Mouse (Mus musculus) testis, postnatal 10 days (tissue): Measurements from ENCODE around the gene Dimt1.
"Not testable (repeated sequence)": the region's sequence is repeated elsewhere in the genome, so short reads cannot be mapped to it uniquely, and the experiment has no call there.

Source experiments
- DNase-seq: peaks from one replicate; pipeline ENCODE4 v3.0.0; 2021; ENCODE audit warnings: low spot score

Gene Dimt1

GRCm38 (mm10) chr13:106961496-106961895 is 14.6 kb downstream of the Dimt1 start:
- no peak for DNase-seq

DNA sequence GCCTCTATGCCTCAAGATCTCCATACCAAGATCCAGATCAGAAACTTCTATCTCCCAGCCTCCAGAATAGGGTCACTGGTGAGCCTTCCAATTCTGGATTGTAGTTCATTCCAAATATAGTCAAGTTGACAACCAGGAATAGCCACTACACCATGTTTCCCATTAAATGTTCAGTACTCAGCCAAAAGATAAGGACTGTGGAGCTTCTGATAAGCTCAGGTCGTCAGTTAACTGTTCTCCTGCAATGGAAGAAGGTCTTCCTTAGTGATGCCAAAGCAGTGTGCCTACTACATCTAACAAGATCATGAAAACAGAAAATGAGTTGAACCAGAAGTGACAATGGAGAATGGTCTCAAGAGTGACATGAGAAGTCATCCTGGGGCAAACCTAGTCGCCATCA is 50.0 kb downstream of the Dimt1 start:
- DNase-seq: no peak

- not testable (repeated sequence) for DNase-seq
These were observed 50.6 kb downstream of the Dimt1 start for GRCm38 (mm10) chr13:106997557-106997956.

- no peak for DNase-seq
These were observed 51.1 kb downstream of the Dimt1 start for GRCm38 (mm10) chr13:106998026-106998425.

DNA sequence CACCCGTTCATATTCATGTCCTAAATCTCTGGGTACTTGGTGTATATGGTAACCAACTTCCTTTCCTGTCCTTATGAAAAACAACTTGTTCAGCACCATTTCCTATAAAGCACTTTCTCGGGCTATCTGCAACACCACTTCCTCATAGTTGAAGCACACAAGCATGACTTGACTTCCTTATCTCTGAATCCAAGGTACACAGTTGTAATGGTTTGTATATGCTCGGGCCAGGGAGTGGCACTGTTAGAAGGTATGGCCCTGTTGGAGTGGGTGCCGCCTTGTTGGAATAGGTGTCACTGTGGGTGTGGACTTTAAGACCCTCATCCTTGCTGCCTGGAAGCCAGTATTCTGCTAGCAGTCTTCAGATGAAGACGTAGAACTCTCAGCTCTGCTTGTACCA is 51.7 kb downstream of the Dimt1 start:
- DNase-seq: no peak

GRCm38 (mm10) chr13:107003211-107003610 is 56.3 kb downstream of the Dimt1 start:
- no peak for DNase-seq

DNA sequence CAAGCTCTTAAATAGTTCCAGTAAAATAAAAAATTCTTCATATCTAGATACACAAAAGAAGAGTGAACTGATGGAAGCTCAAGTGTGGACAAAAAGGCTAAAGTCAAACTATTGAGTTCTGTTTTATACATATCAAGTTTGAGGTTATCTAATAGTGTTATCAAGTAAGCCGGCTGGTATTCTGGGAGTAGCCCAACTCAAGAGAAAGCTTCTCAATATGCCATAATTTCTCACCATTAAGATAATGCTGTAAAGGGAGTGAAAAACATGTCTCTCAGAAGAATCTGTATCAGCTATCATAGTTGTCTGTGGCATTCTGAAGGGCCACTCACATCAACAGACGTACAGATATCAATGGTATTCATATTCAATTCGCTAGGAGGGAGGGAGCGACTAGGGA is 61.2 kb downstream of the Dimt1 start:
- no peak for DNase-seq
